Mouse (Mus musculus) kidney, embryonic 14.5 days (tissue): Measurements from ENCODE around the gene Cdhr5. TPM values are rescaled to one million over a fixed set of nuclear protein-coding genes. Genes with fewer than 3 reads are reported as not detected.

Experiments used
- ATAC-seq: fragments of 200-750 bp; cut with Nextera tagmentation; 2 replicates; pipeline ENCODE4 v1.8.0; 2017; ENCODE audit warnings: moderate number of reproducible peaks, mild to moderate bottlenecking, moderate TSS enrichment, moderate library complexity; ENCODE audit not compliant: low FRiP score, low TSS enrichment
- H3K27ac ChIP-seq: fragments of 300-500 bp; sonication (generic); 2 replicates; pipeline ENCODE4 v1.5.1; 2014; ENCODE audit warnings: low read depth, mild to moderate bottlenecking, low read length, moderate library complexity, mixed read lengths
- H3K27me3 ChIP-seq: fragments of 300-500 bp; sonication (generic); 2 replicates; pipeline ENCODE4 v1.6.1; 2014; ENCODE audit warnings: mild to moderate bottlenecking, low read length; ENCODE audit not compliant: control insufficient read depth, insufficient read depth
- H3K36me3 ChIP-seq: fragments of 300-500 bp; sonication (generic); 2 replicates; pipeline ENCODE4 v1.6.1; 2014; ENCODE audit warnings: low read length, mixed read lengths; ENCODE audit not compliant: control insufficient read depth, insufficient read depth
- H3K4me1 ChIP-seq: fragments of 300-500 bp; sonication (generic); 2 replicates; pipeline ENCODE4 v1.6.1; 2014; ENCODE audit warnings: low read length, mixed read lengths; ENCODE audit not compliant: control insufficient read depth, insufficient read depth
- H3K4me2 ChIP-seq: fragments of 300-500 bp; sonication (generic); replicated peaks from 2 replicates; pipeline ENCODE4 v1.6.1; 2014; ENCODE audit warnings: low read depth, mild to moderate bottlenecking, low read length
- H3K4me3 ChIP-seq: fragments of 300-500 bp; sonication (generic); 2 replicates; pipeline ENCODE4 v1.5.1; 2014; ENCODE audit warnings: mild to moderate bottlenecking, low read length
- H3K9ac ChIP-seq: fragments of 300-500 bp; sonication (generic); 2 replicates; pipeline ENCODE4 v1.6.1; 2014; ENCODE audit warnings: low read depth, mild to moderate bottlenecking, low read length, moderate library complexity
- H3K9me3 ChIP-seq: fragments of 300-500 bp; sonication (generic); 2 replicates; pipeline ENCODE4 v1.6.1; 2016; ENCODE audit warnings: low read length; ENCODE audit not compliant: control insufficient read depth
- WGBS: fragments of 180-500 bp; shearing (Covaris S2); extraction: QIAGEN DNeasy Blood & Tissue Kit; methylation state at CpG from one replicate; pipeline ENCODE4 v1.1.7; 2014; 5-methylcytosine and 5-hydroxymethylcytosine counted together
- polyA plus RNA-seq: library from polyadenylated mRNA; unstranded; fragments of >200 nt; fragmentation: Nextera tagmentation; extraction: Ambion mirVana; gene quantifications from 2 replicates; pipeline ENCODE4 v1.2.1, GENCODE M21; 2014

The Cdhr5 gene
- polyA plus RNA-seq, 1 experiment from 2014 or later: 3.5 TPM

GRCm38 (mm10) chr7:141282756-141283155, 6.2 kb upstream of the Cdhr5 start:
- H3K4me1 ChIP-seq: peaks cover 2% of the 10 kb centered on the region; the same call in 1 of the 2 replicates
- no peak overlapping the region for H3K4me2 ChIP-seq
- 82% methylated on average over 4 of the region's 4 CpGs for WGBS

GRCm38 (mm10) chr7:141281442-141281841, 4.9 kb upstream of the Cdhr5 start:
- Histone ChIP-seq H3K27me3 (no peaks in the 10 kb centered on the region), H3K4me3 (no peak overlapping the region), H3K27ac (peak overlapping the region; percentile 10; the same call in 1 of the 2 replicates), H3K4me1 (peaks cover 4% of the 10 kb centered on the region; the same call in 1 of the 2 replicates), H3K4me2 (no peak overlapping the region), H3K36me3 (no peaks in the 10 kb centered on the region), H3K9ac (no peak overlapping the region), H3K9me3 (no peaks in the 10 kb centered on the region)
- 58% methylated on average over 6 of the region's 6 CpGs for WGBS
- peak; percentile 37; the same call in 1 of the 2 replicates for ATAC-seq

More at GRCm38 (mm10) chr7:141282756-141283155, 6.2 kb upstream of the Cdhr5 start:
- no peak overlapping the region for H3K9ac ChIP-seq
- H3K27me3 ChIP-seq: no peaks in the 10 kb centered on the region
- no peak overlapping the region for H3K27ac ChIP-seq
- H3K9me3 ChIP-seq: no peaks in the 10 kb centered on the region
- H3K36me3 ChIP-seq: no peaks in the 10 kb centered on the region
- H3K4me3 ChIP-seq: no peak overlapping the region
- ATAC-seq: no peak

- 2% methylated on average over 46 of the region's 46 CpGs for WGBS
Measured at GRCm38 (mm10) chr7:141278766-141279590, 2.4 kb upstream of the Cdhr5 start, which contains the start of gene Sct. Gene Sct (minus strand): TSS chr7:141279133.

GRCm38 (mm10) chr7:141277701-141278678, 1.4 kb upstream of the Cdhr5 start:
- H3K27ac ChIP-seq: no peak overlapping the region
- H3K4me2 ChIP-seq: peak overlapping the region; percentile 88
- H3K4me1 ChIP-seq: peaks cover 4% of the 10 kb centered on the region; the same call in 1 of the 2 replicates
- 66% methylated on average over 11 of the region's 11 CpGs for WGBS
- H3K4me3 ChIP-seq: peak overlapping the region; percentile 44; the same call in 1 of the 2 replicates
- peak; percentile 28 for ATAC-seq
- no peaks in the 10 kb centered on the region for H3K36me3 ChIP-seq
- H3K9me3 ChIP-seq: no peaks in the 10 kb centered on the region
- H3K27me3 ChIP-seq: no peaks in the 10 kb centered on the region
- H3K9ac ChIP-seq: peak overlapping the region; percentile 56; the same call in 1 of the 2 replicates

More at GRCm38 (mm10) chr7:141278766-141279590, 2.4 kb upstream of the Cdhr5 start, which contains the start of gene Sct:
- Histone ChIP-seq H3K4me3 (peak within 1 kb of the TSS; percentile 44), H3K4me1 (peaks cover 4% of the 10 kb centered on the region; the same call in 1 of the 2 replicates), H3K27me3 (no peaks in the 10 kb centered on the region), H3K9ac (peak within 1 kb of the TSS; percentile 56), H3K27ac (no peak within 1 kb of the TSS), H3K36me3 (no peaks in the 10 kb centered on the region), H3K9me3 (no peaks in the 10 kb centered on the region), H3K4me2 (peak within 1 kb of the TSS; percentile 88)
- peak; percentile 47 for ATAC-seq

GRCm38 (mm10) chr7:141275356-141275755, 1.2 kb downstream of the Cdhr5 start:
- ATAC-seq: no peak
- Histone ChIP-seq H3K27ac (no peak overlapping the region), H3K4me3 (no peak overlapping the region), H3K9ac (no peak overlapping the region), H3K27me3 (no peaks in the 10 kb centered on the region), H3K36me3 (no peaks in the 10 kb centered on the region), H3K9me3 (no peaks in the 10 kb centered on the region), H3K4me1 (peaks cover 4% of the 10 kb centered on the region; the same call in 1 of the 2 replicates), H3K4me2 (no peak overlapping the region)
- 74% methylated on average over 9 of the region's 9 CpGs for WGBS

GRCm38 (mm10) chr7:141270631-141271030, 6.0 kb downstream of the Cdhr5 start:
- no peak overlapping the region for H3K4me3 ChIP-seq
- H3K9me3 ChIP-seq: no peaks in the 10 kb centered on the region
- no peak overlapping the region for H3K9ac ChIP-seq
- H3K27ac ChIP-seq: no peak overlapping the region
- no peak overlapping the region for H3K4me2 ChIP-seq
- ATAC-seq: no peak
- H3K36me3 ChIP-seq: no peaks in the 10 kb centered on the region
- H3K4me1 ChIP-seq: peaks cover 3% of the 10 kb centered on the region
- H3K27me3 ChIP-seq: no peaks in the 10 kb centered on the region
- 87% methylated on average over 3 of the region's 3 CpGs for WGBS

- no peak overlapping the region for H3K9ac ChIP-seq
- no peak overlapping the region for H3K4me3 ChIP-seq
- H3K27ac ChIP-seq: no peak overlapping the region
- no peak for ATAC-seq
- H3K9me3 ChIP-seq: no peaks in the 10 kb centered on the region
- no peaks in the 10 kb centered on the region for H3K27me3 ChIP-seq
- WGBS: 80% methylated on average over 14 of the region's 14 CpGs
- peaks cover 11% of the 10 kb centered on the region for H3K4me1 ChIP-seq
- H3K36me3 ChIP-seq: peaks cover 4% of the 10 kb centered on the region
- no peak overlapping the region for H3K4me2 ChIP-seq
Measured at GRCm38 (mm10) chr7:141269273-141269545, 7.4 kb downstream of the Cdhr5 start.

GRCm38 (mm10) chr7:141268466-141269272, 7.9 kb downstream of the Cdhr5 start:
- no peak overlapping the region for H3K9ac ChIP-seq
- H3K4me2 ChIP-seq: no peak overlapping the region
- no peak overlapping the region for H3K4me3 ChIP-seq
- H3K9me3 ChIP-seq: no peaks in the 10 kb centered on the region
- H3K27ac ChIP-seq: no peak overlapping the region
- H3K36me3 ChIP-seq: peaks cover 9% of the 10 kb centered on the region
- no peaks in the 10 kb centered on the region for H3K27me3 ChIP-seq
- WGBS: 76% methylated on average over 24 of the region's 24 CpGs
- H3K4me1 ChIP-seq: peaks cover 11% of the 10 kb centered on the region
- ATAC-seq: no peak
